In genomic region chr8:84737608-84738007, GRCm38 (mm10) we compare ENCODE assay signal across 8 mouse cellular contexts. TPM values are rescaled to one million over a fixed set of nuclear protein-coding genes. Genes with fewer than 3 reads are reported as not detected.
A peak's percentile ranks its signal among the peaks of the same experiment; 100 is the strongest.
DNase-seq lines count a peak whose midpoint lies in the region; ATAC-seq lines count a peak whose summit lies in the region.

No protein-coding gene starts in this region.

- H3K4me2 ChIP-seq in hindbrain, embryonic 11.5 days (replicated peaks; ENCODE audit: low read depth, low read length) = 0 out of 2 replicates have a peak overlapping the region, but pooled peaks have one; percentile 8

- H3K9ac ChIP-seq in hindbrain, embryonic 11.5 days (ENCODE audit: low read depth, low read length) = no peak overlapping the region

- H3K36me3 ChIP-seq in hindbrain, embryonic 11.5 days (ENCODE audit: control insufficient read depth, insufficient read depth, low read length) = no peaks in the 10 kb centered on the region

- no peak overlapping the region for H3K4me3 ChIP-seq in hindbrain, embryonic 11.5 days (ENCODE audit: low read depth, low read length)

- H3K4me1 ChIP-seq in hindbrain, embryonic 11.5 days (replicated peaks; ENCODE audit: control insufficient read depth, insufficient read depth, low read length) = peaks cover 16% of the 10 kb centered on the region

- peaks cover 92% of the 10 kb centered on the region for H3K27me3 ChIP-seq in hindbrain, embryonic 11.5 days (ENCODE audit: control insufficient read depth, insufficient read depth, low read length)

- WGBS in hindbrain, embryonic 11.5 days = 0% methylated on average over 16 of the region's 16 CpGs

- H3K9me3 ChIP-seq in hindbrain, embryonic 11.5 days (ENCODE audit: control insufficient read depth, low read length) = no peaks in the 10 kb centered on the region

- DNase-seq in T-cell, adult 2 months (ENCODE audit: low spot score) = peak; percentile 81
- DNase-seq in cerebellum, adult 9-11 months = peak; percentile 86
- peak; percentile 88 for DNase-seq in hindbrain, embryonic 11.5 days (ENCODE audit: low spot score)
- peak; percentile 78 to 84 for DNase-seq in layer of hippocampus, postnatal 10 days (ENCODE audit: low spot score in 2 of 2)
- DNase-seq in right cerebral cortex, postnatal 14 days = peak; percentile 81
- peak; percentile 73 to 87 for DNase-seq in urinary bladder, postnatal 4 days (ENCODE audit: low spot score in 2 of 2)

- no peak overlapping the region for H3K27ac ChIP-seq in hindbrain, embryonic 11.5 days (ENCODE audit: low read depth, low read length)

- peak; percentile 16; the same call in 1 of the 2 replicates for ATAC-seq in frontal cortex, adult (ENCODE audit: low TSS enrichment)
- ATAC-seq in hindbrain, embryonic 11.5 days (ENCODE audit: low FRiP score) = peak; percentile 45; the same call in 1 of the 2 replicates
- peak; percentile 98 for ATAC-seq in megakaryocyte, adult 5-6 weeks (ENCODE audit: poor library complexity, severe bottlenecking)

RNA-seq across cellular contexts. Expression of gene G430095P16Rik, which starts 14.8 kb away (rescaled TPM):
- 2.3 and 2.9 TPM in 2 replicates for polyA plus RNA-seq in hindbrain, embryonic 11.5 days (2014; fragmentation: Nextera tagmentation; extraction: Ambion mirVana)
- not detected for total RNA-seq in layer of hippocampus, postnatal 10 days (2021)
- total RNA-seq in megakaryocyte, adult 5-6 weeks (2015) = 40.4 and 45.2 TPM in 2 replicates
- 20.6 and 25.5 TPM in 2 replicates for total RNA-seq in megakaryocyte, adult 5-6 weeks (2017)

RNA-seq across cellular contexts. Expression of gene Lyl1, which starts 36.4 kb away (rescaled TPM):
- 5.3 and 5.4 TPM in 2 replicates for polyA plus RNA-seq in hindbrain, embryonic 11.5 days (2014; fragmentation: Nextera tagmentation; extraction: Ambion mirVana)
- total RNA-seq in layer of hippocampus, postnatal 10 days (2021) = 1 to 10 TPM; 4.0 to 5.4 TPM
- 69.0 and 69.9 TPM in 2 replicates for total RNA-seq in megakaryocyte, adult 5-6 weeks (2015)
- total RNA-seq in megakaryocyte, adult 5-6 weeks (2017) = 60.3 and 62.0 TPM in 2 replicates

RNA-seq across cellular contexts. Expression of gene Nacc1, which starts 49.9 kb away (rescaled TPM):
- 19.7 and 20.5 TPM in 2 replicates for polyA plus RNA-seq in hindbrain, embryonic 11.5 days (2014; fragmentation: Nextera tagmentation; extraction: Ambion mirVana)
- 10 to 100 TPM; 73.7 to 75.3 TPM for total RNA-seq in layer of hippocampus, postnatal 10 days (2021)
- 42.8 and 43.0 TPM in 2 replicates for total RNA-seq in megakaryocyte, adult 5-6 weeks (2015)
- 31.8 and 36.8 TPM in 2 replicates for total RNA-seq in megakaryocyte, adult 5-6 weeks (2017)

RNA-seq across cellular contexts. Expression of gene Trmt1, which starts 51.5 kb away (rescaled TPM):
- 47.9 and 51.1 TPM in 2 replicates for polyA plus RNA-seq in hindbrain, embryonic 11.5 days (2014; fragmentation: Nextera tagmentation; extraction: Ambion mirVana)
- total RNA-seq in layer of hippocampus, postnatal 10 days (2021) = 100 to 1,000 TPM in 1 of 2 experiments, 10 to 100 TPM in 1; 99.8 to 105 TPM
- 29.5 and 35.9 TPM in 2 replicates for total RNA-seq in megakaryocyte, adult 5-6 weeks (2015)
- 37.6 and 40.4 TPM in 2 replicates for total RNA-seq in megakaryocyte, adult 5-6 weeks (2017)

Comparison
In these comparisons a context has a peak if more than half of its experiments do, and no peak if none do; other contexts are left out.
1. ATAC-seq: peak in every context shown above with its lines; median percentile 98 in megakaryocyte, adult 5-6 weeks; 45 in hindbrain, embryonic 11.5 days; 16 in frontal cortex, adult.
2. RNA of gene G430095P16Rik, which starts 14.8 kb away (total RNA-seq): 20.6 to 45.2 TPM in megakaryocyte, adult 5-6 weeks; not detected in layer of hippocampus, postnatal 10 days; every median in the first group is over 10 times any median in the second.
3. RNA of gene Lyl1, which starts 36.4 kb away (total RNA-seq): 60.3 to 69.9 TPM in megakaryocyte, adult 5-6 weeks; 4.0 to 5.4 TPM in layer of hippocampus, postnatal 10 days; every median in the first group is over 4 times any median in the second.
4. Peak in every context shown above with its lines, with median percentiles within 50 percentile points of each other: DNase-seq.